Mouse (Mus musculus): ENCODE measurements around the gene Edem1.
A peak's percentile ranks its signal among the peaks of the same experiment; 100 is the strongest.

Edem1 gene

DNA sequence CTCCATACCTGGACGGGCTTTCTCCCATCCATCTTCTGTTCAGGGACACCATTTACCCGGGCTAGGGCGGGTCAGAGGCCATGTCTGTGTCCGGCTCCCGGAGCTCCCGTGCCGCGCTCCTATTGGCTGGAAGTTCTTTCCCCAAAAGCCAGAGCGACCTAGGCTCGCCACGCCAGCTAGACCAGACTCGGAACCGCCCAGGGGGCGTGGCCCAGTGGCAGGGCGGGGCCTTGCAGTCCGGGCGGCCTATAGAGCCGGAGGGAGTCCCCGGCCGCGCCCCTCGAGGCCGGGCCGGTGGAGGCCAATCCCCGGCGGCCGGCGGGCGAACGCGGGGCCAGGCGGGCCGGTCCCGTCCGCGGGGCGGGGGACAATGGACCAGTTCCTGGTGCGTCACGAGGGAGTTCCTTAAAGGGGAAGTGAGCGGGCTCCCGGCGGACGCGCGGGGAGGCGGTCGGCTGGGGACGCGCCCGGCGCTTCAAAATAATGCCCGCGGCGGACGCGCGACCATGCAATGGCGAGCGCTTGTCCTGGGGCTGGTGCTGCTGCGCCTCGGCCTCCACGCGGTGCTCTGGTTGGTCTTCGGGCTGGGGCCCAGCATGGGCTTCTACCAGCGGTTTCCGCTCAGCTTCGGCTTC lies at the start of gene Edem1:
Gene Edem1, plus strand, starts transcription at position 408 of the 635 bp plus-strand sequence.
- DNase-seq: peak; percentile 93

DNA sequence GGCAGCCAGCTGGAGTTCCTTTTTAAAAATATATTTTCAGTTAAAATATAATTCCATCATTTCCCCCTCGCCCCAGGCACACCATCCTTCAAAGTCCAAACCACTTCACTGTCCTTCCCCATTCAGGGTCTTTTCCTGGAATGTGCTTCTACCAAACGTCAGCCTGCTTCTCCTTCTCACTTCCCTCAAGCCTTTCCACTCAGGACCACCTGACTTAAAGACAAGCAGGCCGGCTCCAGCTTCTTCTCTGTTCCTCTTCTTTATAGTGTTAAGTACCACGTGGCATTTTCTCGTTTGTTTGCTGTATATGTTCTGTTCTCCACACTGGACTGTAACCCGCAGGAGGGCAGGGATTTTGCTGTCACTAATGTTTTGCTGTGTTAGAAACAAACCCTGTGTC lies 46.6 kb upstream of the Edem1 start:
- no peak for DNase-seq

DNA sequence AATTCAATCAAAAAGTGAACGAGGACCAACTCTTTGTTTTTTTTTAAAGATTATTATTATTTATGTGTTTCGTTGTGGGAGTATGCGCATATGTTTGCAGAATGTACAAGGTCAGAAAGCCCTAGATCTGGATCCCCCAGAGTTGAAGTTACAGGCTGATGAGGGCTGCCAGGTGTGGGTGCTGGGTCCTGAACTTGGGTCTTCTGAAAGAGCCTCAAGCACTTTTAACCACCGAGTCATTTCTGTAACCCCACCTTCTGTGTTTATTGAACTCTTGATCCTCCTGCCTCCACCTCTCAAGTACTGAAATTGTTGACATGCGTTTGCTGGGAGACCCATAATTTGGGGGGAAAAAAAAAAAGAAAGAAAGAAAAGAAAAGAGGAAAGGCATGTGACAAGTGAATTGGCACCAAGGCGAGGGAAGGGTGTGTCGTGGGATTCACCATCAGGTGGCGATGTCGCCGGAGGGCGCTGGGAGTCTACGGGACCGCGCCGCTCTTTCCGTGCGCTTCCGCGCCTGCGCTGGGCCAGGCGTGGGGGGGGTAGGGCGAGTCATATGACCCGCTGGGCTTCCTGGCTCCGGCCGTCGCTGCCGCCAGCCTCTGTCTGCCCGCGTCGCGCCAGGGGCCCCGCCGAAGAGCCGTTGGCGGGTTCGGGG lies 45.8 kb upstream of the Edem1 start, which contains the start of gene Arl8b:
Gene Arl8b, plus strand, starts transcription at position 574 of the 658 bp plus-strand sequence.
- DNase-seq: peak; percentile 96

DNA sequence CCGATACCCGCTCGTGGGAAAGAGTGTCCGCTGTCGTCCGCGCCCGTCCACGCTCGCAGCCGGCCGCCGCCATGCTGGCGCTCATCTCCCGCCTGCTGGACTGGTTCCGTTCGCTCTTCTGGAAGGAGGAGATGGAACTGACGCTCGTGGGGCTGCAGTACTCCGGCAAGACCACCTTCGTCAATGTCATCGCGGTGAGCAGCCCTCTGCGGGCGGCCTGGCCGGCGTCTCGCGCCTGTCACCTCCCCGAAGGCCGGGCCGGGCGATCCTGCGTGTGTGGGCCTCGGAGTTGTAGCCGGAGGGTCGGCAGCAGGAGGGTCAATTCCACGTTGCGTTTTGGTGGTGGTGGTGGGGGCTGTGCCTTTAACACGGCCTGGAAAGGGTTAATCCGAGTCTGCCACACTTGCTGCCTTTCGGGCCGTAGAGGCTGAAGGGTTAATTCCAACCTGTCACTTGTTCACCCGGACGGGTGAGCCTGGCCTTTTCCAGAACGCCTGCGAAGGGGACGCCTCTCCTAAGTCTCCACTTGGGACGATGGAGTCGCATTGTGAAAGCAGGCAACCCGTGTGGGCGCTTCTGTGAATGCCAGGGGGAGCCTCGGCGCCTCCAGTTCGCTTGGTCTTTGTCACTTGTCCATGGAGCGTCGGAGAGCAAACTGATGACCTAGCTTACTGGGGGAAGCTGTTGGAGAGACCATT lies 45.1 kb upstream of the Edem1 start:
- DNase-seq: no peak

DNA sequence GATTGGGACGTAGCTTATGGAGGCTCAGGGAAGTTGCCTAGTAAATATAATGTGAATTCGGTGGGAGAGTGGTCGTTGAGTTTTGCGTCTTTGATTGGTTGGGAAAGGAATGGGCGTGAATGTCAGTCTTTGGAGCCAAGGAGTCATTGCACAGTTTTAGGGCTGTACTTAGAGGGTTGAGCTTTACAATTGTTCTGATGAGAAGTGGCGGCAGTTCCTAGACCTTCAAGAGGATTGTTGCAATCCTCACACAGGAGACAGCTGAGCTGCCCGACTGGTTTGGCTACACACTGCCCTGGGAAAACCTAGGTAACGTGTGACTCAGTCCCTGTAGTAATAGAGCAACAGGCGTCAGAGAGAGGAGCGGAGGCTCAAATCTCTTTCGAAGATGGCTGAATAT lies 44.4 kb upstream of the Edem1 start:
- DNase-seq: no peak

DNA sequence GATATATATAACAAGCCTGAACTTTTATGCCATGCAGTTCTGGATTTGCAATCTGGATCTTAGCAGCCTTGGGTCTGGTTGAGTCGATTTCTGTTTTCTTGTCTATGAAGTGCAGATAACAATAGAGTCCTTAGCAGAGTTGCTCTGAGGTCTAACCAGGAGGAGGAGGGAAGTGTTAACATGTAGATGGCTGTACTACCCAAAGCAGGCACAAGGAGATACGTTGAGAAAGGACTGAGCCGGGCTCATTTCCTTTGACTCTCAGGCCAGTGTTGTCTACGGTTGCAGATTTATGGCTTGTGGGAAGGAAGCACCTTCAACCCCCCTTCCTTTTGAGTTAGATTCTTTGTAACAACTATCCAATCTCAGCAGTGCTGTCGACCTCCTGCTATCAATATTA lies 43.6 kb upstream of the Edem1 start:
- no peak for DNase-seq

DNA sequence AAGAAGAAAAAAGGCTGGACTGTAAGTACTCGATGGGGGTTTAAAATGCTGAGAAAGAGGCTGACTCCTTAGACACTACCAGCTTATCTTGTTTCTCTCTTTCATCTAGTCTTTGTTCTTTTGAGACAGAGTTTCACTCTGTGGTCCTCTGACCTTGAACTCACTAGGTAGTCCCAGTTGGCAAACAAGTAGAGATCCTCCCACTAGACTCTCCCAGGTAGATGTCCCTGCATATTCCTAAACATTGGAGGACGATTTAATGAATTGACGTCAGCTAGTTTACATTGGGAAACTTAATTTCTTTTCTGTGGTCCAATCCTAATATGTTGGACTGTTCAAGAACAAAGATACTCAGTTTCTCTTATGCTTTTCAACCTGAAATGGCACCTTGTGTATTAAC lies 42.9 kb upstream of the Edem1 start:
- no peak for DNase-seq

DNA sequence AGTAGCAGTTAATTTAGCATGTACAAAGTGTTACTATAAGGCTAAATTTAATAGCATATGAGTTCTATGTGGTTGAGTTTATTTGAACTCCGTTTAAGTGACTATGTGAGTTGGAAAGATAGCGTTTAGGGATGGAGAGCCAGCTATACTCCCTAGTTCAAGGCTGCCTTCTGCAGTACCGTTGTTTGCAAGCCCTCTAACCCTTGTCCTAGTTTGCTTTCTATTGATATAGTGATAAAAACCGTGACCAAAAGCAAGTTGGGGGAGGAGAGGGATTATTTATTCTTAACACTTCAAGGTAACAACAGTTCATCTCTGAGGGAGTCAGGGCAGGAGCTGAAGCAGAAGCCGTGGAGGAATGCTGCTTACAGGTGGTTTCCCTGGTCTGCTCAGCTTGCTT lies 36.9 kb upstream of the Edem1 start:
- DNase-seq: no peak

DNA sequence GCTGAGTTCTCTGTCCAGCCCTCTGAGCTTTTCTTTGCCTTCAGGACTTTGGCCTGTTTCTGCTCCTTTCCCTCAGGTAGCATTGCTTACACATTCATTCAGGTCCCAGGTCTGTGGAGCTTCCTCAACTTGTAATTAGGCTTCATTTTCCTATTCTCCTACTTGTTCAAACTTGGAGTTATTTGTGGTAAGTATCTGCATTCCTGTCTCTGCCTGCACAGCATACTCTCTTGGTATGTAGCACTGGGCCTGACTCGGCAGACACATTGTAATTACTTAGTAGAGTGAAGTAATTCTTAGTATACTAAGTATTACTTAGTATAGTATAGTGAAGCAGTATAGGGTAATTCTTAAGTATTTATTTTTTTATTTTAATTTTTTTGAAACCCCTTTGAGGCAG lies 32.5 kb upstream of the Edem1 start:
- no peak for DNase-seq

DNA sequence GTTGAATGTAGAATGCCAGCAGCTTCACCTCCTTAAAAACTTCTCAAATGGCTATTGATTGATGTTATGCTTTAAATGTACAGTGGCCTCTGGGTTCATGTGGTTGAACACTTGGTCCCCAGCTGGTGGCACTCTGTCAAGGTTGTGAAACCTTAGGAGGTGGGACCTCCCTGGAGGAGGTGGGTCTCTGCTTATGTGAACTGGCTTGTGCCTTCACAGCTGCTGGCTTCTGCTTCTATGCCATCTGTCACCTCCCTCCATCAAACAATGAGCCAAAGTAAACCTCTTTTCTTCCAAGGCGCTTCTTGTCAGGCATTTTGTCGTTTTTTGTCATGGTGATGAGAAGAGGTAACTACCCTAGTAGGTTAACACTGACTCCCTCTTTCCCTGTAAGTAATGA lies 31.7 kb upstream of the Edem1 start:
- no peak for DNase-seq

DNA sequence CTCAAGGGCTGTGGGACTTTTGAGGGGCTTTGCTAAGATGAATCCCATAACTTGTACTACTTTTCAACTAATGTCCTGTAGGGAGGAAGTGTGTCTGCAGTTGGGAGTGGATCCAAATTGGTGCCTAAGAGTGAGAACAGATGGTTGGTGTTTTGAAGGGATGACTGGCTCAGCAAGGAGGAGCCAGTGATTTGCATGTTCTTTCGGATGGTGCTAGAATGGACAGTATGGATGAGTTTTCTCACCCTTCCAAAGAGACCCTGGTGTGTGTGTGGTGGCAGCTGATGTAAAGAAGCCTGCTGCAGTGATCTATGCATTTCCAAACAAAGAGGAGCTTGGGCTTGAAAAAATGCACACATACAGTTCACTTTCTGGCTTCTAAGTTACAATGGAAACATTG lies 23.2 kb upstream of the Edem1 start:
- no peak for DNase-seq

DNA sequence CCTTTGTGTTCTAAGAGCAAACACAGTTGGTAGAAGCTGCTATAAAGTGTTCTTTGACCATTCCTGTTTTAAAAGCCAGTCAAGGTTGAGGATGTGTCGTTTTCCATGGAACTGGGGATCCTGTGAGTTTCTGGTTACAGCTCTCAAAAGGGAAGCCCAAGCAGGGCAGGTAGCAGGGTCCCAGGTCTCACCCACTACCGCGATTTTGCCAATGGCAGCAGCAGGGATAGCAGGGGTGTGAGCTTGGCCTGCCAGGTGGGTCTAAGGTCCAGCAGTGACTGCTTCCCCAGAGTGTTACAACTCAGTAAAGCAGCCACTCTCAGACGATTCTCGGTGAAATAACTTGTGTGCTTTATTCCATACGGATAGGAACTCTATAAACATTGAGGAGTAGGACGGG lies 22.6 kb upstream of the Edem1 start:
- DNase-seq: no peak

DNA sequence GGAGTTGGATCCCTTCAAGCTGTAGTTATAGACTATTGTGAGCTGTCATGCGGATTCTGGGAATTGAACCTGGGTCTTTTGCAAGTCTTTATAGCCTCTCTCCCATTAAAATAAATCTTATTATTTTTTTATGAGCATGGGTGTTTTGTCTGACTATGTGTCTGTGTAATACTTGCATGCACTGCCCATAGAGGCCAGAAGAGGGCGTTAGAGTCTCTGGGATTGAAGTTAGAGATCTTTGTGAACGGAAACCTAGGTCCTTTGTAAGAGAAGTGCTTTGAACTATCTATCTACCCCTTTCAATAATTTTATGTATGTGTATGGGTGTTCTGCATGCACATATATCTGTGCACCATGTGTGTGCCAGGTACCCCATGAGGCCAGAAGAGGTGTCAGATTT lies 21.0 kb upstream of the Edem1 start:
- DNase-seq: no peak

DNA sequence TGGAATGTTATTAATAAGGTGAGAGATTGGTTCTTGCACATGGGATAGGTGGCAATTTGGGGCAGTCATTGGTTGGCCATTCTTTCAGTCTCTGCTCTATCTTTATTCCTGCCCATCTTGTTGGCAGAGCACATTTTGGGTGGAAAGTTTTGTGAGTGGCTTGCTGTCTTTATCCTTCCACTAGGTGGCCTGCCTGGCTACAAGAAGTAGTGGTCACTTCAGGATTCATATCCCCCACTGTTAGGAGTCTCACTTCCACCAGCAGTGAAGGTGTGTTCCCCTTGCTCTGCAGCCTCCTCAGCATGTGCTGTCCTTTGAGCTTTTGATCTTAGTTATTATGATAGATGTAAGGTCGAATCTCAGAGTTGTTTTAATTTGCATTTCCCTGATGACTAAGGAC lies 19.7 kb upstream of the Edem1 start:
- DNase-seq: no peak

DNA sequence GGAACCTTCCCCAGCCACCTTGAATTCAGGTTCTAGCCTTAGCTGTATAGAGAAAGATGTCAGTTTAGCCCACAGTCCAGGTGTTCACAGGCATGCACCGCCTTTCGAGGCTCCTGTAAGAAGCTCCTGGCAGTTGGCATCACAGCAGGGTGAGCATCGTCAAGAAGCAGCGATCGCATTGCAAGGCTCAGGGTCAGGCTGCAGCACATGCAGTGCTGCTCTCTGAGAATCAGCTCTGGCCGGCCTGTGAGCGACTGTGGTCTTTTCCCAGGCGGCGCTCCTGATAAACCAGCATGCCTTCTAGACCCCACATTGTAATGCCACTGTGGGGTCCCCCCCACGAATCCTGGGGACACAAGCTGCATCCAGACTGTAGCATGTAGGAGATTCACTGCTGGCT lies 18.2 kb upstream of the Edem1 start:
- DNase-seq: peak; percentile 16

DNA sequence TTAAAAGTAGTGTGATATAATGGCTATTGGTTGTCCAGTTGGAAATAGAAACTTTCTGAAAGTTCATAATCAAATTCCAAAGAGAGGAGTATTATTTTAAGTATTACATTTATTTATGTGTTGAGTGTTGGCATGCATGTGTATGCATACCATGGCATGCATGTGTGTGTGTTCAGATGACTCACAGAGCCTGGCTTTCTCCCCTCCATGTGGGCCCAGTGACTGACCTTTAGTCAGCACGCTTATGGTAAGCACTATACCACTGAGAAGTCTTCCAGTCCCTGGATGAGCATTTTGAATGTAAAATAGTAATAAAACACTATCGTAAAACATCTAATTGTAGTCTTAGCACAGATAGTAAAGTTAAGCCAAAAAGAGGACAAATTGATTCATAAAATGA lies 16.3 kb upstream of the Edem1 start:
- no peak for DNase-seq

DNA sequence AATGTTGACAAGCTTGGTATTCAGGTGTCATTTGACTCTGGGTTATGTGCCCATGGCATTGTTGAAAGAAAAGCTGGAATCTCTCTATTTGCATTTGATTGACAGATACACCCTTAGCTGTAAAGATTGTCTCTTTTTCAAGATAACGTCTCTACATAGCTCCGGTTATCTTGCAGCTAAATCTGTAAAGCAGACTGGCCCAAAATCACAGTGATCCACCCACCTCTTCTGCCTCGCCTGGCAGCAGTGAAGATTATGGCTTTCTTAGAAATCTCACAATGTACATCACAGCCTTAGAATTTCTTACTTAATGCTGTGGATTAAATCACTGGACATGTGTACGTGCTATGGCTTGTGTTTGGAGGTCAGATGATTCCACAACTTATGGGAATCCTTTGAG lies 10.9 kb upstream of the Edem1 start:
- DNase-seq: no peak

DNA sequence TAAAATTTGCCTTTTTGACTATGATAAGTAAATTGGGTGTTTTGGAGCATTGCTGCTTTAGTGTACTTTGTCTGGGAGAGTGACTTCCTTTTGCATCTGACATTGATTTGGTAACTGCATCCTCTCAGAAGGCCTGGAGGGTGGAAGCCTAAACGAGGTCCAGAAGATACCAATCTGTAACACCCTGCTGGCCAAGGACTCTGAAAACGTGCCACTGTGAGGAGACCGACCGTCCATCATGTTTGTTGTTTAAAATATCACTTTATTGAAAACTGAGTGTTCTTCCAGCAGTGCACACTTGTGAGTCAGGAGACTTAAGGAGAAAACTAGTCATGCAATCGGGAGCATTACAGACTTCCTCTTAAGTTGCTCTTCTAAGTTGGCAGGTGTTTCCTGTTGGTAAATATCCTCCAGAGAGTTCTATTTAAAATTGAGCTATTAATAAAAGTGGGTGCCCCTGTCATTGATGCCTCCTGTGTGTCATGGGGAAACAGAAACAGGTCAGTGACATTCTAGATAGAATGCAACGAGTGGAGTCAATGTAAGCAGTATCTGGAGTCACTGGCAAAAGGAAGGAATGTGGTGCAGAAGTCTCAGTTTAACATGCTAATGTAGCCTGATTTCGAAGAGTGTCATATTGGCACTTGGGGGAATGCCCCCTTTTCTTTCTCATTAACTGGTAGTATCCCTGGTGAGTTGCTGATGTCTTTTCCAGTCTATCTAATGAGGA lies 3.5 kb upstream of the Edem1 start:
- DNase-seq: no peak

DNA sequence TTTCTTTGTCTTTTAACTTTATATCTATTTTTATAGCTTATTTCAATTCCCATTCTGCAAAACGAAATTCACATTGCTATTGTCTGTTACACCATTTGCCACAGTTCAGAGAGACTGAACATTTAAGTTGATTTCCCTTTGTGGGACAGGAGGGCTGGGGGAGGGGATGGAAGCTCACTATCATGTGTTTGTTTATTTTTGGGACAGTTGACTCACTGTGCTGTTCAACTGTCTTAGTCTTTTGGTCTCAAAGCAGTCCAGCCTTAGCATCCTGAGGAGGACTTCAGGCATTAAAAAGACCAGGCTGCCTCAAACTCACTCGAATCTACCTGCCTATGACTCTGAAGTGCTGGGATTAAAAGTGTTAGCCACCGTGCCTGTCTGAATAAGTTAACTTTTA lies 2.4 kb upstream of the Edem1 start:
- DNase-seq: no peak

DNA sequence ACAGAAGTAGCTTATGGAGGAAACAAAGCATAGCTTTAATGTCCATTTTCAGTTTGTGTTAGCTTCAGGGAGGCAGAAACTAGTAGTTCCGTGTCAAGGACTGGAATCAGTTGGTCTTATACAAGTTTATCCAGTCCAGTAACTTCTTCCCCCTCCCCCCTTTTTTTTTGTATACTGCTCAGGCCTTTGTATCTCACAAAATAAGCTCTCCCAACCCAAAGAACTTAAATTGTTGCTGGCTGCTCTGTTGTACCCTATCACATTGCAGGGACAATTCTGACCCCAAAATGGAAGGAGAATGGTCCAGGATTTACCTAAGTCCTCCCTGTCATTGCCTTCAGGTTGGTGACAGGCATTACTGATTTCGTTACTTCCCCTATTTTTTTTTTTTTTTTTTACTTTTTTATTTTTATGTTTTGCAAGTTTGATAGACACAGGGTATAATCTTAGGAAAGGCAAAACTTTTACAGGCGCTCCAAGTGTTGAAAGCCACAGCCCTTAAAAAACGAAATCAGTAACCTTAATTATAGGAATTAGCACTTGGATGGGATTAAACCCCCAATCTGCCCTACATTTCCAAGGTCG lies 1.0 kb upstream of the Edem1 start:
- no peak for DNase-seq

DNA sequence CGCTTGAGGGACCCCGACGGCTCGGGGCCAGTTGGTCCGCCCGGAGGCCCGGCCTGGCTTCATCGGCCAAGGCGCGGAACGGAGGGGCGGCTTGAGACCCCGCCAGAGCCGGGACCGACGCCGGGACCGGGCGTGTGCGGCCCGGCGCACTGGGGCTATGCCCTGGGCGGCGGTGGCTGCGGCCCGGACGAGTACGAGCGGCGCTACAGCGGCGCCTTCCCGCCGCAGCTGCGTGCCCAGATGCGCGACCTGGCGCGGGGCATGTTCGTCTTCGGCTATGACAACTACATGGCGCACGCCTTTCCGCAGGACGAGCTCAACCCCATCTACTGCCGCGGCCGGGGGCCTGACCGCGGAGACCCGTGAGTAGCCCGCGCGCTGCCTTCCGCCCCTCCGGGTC lies 431 bp downstream of the Edem1 start:
- peak; percentile 46 for DNase-seq

DNA sequence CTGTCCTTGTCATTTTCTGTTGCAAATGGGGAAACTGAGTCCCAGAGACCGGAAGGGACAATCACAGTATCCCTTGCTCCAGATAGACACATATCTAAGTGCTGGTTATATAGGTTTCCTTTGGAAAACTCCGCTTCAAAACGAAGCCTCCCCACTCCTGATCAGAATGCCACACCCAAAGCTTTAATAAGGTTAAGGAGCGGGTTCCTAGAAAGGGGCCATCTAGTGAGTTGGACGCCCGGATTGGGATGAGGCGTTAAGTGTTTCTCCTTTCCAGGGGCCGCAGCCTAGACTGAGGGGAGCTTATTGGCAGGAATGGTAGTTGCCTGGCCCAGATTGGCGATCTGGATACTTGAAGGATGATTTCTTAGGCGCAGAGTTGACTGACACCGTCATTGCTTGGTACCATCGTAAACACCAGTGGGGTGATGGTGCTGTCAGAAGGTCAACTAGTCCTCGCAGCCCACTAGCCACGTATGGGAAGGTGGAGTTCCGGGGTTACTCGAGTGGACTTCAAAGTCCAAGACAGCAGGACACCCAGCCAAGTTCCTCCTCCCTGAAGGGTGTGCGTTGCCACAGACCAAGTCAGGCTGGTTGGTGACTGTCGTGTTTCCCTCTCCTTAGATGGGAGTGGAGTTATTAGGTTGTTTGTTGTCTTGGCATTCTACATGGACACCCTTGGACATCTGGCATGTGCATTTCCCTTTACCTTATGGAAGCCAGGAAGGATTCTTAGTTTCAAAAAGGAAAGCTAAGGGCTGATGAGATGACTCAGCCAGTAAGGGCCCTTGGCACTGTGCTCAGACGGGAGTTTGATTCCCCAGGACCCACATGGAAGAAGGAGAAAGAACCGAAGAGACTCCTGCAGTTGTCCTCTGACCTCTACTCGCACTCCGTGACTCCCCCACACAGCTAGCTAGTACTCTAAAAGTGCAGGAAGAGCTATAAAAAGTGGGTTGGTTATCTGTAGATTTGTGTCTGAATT lies 1.2 kb downstream of the Edem1 start:
- DNase-seq: peak; percentile 12
